Mouse (Mus musculus): Measurements from ENCODE around the gene Tgfbr3.

- no peak for TF ChIP-seq POLR2A (IDR thresholded peaks at IDR 0.05; ENCODE audit: insufficient read length, low read depth)
- TF ChIP-seq E2F4 (IDR thresholded peaks at IDR 0.05; ENCODE audit: insufficient read depth): no peak
- no peak for TF ChIP-seq POLR2AphosphoS2 (IDR thresholded peaks at IDR 0.05; ENCODE audit: insufficient read length, low read depth)
- TF ChIP-seq SRF (IDR thresholded peaks at IDR 0.05; ENCODE audit: control insufficient read depth, insufficient read length, low read depth): no peak
- TF ChIP-seq MYOG (IDR thresholded peaks at IDR 0.05; ENCODE audit: control insufficient read depth in 1 of 3, insufficient read depth in 1 of 3, insufficient read length in 2 of 3, low read depth in 2 of 3): no peak
- TF ChIP-seq MAX (IDR thresholded peaks at IDR 0.05; ENCODE audit: low read depth): no peak
- no peak for TF ChIP-seq REST (IDR thresholded peaks at IDR 0.05; ENCODE audit: insufficient read depth, insufficient read length)
- TF ChIP-seq USF1 (IDR thresholded peaks at IDR 0.05; ENCODE audit: low read depth): no peak
- TF ChIP-seq TCF12 (IDR thresholded peaks at IDR 0.05; ENCODE audit: insufficient read depth, poor library complexity, severe bottlenecking): no peak
- no peak for TF ChIP-seq CEBPB (IDR thresholded peaks at IDR 0.05; ENCODE audit: insufficient read depth, poor library complexity, severe bottlenecking)
These were observed 68.5 kb downstream of the Tgfbr3 start for GRCm38 (mm10) chr5:107220936-107221335.

Measured in myocyte (in vitro differentiated cells).